Mouse (Mus musculus): ENCODE results near the gene Cfap77. TPM values are rescaled to one million over a fixed set of nuclear protein-coding genes. Genes with fewer than 3 reads are reported as not detected.

Cfap77 gene
- polyA plus RNA-seq, 1 experiment from 2014 or later = 0.71 TPM

DNA sequence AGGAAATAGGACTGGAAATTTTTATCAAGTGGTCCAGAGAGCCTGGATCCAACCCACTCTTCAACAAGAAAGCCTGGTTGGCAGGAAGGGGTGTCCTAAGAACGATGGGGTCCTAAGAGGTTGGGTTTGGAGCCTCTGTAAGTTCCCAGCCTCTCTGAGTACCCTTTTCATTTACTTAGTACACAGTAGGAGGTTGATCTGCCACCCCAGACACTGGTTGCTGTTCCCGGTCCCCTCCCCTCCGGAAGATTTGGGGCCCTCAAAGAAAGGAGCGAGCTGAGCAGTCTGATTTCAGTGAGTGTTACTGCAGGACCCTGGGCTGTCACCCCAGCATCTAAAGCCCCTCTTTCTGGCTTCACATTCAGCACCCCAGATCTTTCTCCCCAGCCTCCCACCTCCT is 135.9 kb downstream of the Cfap77 start:
- 1% methylated on average over 4 of the region's 4 CpGs for whole genome bisulfite sequencing
- H3K27ac ChIP-seq (ENCODE audit: low read depth, low read length) = no peak overlapping the region

DNA sequence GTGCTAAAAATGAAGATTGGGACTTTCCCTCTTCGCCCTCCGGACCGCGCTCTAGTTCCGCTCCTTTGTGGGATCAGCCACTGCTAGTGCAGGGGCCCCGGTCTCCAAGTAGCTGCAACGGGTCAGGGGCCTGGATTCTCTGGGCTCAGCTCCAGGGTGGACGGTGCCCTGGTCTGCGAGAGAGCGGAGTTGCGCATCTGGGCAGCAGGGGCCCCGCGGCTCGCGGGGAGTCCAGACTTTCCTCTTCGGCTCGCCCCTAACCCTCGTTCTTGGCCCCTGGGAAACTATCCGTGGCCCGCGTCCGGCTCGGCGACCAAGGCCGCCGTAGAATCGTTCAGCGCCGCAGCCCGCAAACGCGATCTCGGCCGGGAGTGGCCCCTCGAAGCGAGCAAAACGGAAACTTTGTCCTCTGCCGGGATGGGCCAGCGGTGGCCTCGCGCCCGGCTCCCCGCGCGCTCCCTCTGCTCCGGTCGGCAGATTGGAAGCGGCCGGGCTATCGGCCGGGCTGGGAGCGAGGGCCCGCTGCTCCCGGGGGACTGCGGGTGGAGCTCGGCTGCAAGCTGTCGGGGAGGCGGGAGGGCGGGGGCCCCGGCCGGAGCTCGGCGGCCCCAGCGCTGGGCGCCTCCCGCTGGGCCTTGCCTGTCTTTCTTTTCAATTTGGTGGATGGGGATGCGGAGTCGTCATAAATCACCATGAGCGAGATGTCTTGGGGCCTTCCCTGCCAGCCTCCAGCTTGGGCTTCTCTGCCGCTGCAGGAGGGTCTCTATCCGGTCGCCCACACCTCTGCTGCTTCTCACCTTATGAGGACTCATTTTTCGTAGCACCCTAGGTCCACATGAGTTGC is 137.1 kb downstream of the Cfap77 start:
- WGBS = 1% methylated on average over 73 of the region's 73 CpGs
- ATAC-seq (replicated peaks; ENCODE audit: low FRiP score) = no peak
- peak overlapping the region; percentile 36 for H3K4me2 ChIP-seq

More for the DNA sequence above, 135.9 kb downstream of the Cfap77 start:
- H3K4me2 ChIP-seq = no peak overlapping the region
- H3K9ac ChIP-seq (ENCODE audit: low read depth, low read length) = no peak overlapping the region
- no peak for ATAC-seq (replicated peaks; ENCODE audit: low FRiP score)
- no peak for DNase-seq (ENCODE audit: low spot score)
- H3K4me3 ChIP-seq (ENCODE audit: low read depth, low read length) = no peak overlapping the region
- peaks cover 87% of the 10 kb centered on the region for H3K27me3 ChIP-seq (replicated peaks; ENCODE audit: control insufficient read depth, insufficient read depth, low read length)
- H3K9me3 ChIP-seq (ENCODE audit: control insufficient read depth, low read length) = no peaks in the 10 kb centered on the region
- H3K4me1 ChIP-seq (replicated peaks; ENCODE audit: control insufficient read depth, insufficient read depth, low read length) = 0 out of 2 replicates have a peak, but pooled peaks cover 2% of the 10 kb centered on the region
- H3K36me3 ChIP-seq (ENCODE audit: control insufficient read depth, insufficient read depth, low read length) = no peaks in the 10 kb centered on the region

DNA sequence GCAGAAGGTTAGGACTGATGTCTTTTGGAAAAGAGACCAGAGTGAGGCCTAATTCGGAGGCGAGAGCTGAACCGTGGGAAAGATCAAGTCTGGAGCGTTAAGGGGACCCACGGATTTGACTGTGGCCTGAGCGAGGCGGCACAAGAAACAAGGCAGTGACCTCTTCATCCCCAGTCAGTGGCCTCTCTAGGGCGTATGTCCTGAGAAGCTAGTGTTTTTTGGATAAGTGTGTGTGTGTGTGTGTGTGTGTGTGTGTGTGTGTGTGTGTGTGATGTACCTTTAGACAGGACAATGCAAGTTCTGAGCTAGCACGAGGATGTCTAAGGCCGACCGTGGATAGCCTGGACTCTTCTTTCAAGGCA is 137.7 kb downstream of the Cfap77 start:
- Histone ChIP-seq H3K4me2 (no peak overlapping the region), H3K9me3 (ENCODE audit: control insufficient read depth, low read length) (no peaks in the 10 kb centered on the region), H3K27me3 (replicated peaks; ENCODE audit: control insufficient read depth, insufficient read depth, low read length) (peaks cover 91% of the 10 kb centered on the region), H3K9ac (ENCODE audit: low read depth, low read length) (no peak overlapping the region), H3K27ac (ENCODE audit: low read depth, low read length) (no peak overlapping the region), H3K4me1 (replicated peaks; ENCODE audit: control insufficient read depth, insufficient read depth, low read length) (0 out of 2 replicates have a peak, but pooled peaks cover 2% of the 10 kb centered on the region), H3K36me3 (ENCODE audit: control insufficient read depth, insufficient read depth, low read length) (no peaks in the 10 kb centered on the region), H3K4me3 (ENCODE audit: low read depth, low read length) (no peak overlapping the region)
- 10% methylated on average over 11 of the region's 11 CpGs for WGBS
- no peak for DNase-seq (ENCODE audit: low spot score)
- ATAC-seq (replicated peaks; ENCODE audit: low FRiP score) = no peak

More for the DNA sequence above, 137.1 kb downstream of the Cfap77 start:
- H3K4me3 ChIP-seq (ENCODE audit: low read depth, low read length) = peak overlapping the region; percentile 14
- no peaks in the 10 kb centered on the region for H3K9me3 ChIP-seq (ENCODE audit: control insufficient read depth, low read length)
- 0 out of 2 replicates have a peak, but pooled peaks cover 2% of the 10 kb centered on the region for H3K4me1 ChIP-seq (replicated peaks; ENCODE audit: control insufficient read depth, insufficient read depth, low read length)
- H3K27me3 ChIP-seq (replicated peaks; ENCODE audit: control insufficient read depth, insufficient read depth, low read length) = peaks cover 91% of the 10 kb centered on the region
- no peak overlapping the region for H3K9ac ChIP-seq (ENCODE audit: low read depth, low read length)
- no peaks in the 10 kb centered on the region for H3K36me3 ChIP-seq (ENCODE audit: control insufficient read depth, insufficient read depth, low read length)
- no peak overlapping the region for H3K27ac ChIP-seq (ENCODE audit: low read depth, low read length)
- no peak for DNase-seq (ENCODE audit: low spot score)

DNA sequence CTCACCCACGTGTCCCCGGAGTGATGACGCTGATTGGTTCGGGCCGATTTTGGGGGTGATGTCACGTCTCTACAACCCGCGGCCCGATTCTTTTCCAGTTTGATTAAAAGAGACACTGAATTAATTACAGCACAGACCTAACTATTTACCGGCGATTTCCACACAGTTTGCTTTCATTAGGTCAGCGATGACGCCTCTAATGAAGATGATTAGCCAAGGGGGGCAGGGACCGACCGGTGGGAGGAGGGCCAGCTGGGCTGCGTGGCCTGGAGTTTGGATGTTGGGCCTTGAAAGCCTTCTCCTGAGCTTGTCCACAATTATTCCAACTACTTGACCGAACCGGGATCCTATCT is 138.4 kb downstream of the Cfap77 start, which contains the start of gene Barhl1:
Gene Barhl1, minus strand, starts transcription at position 156 of the 353 bp plus-strand sequence.
- 4% methylated on average over 18 of the region's 18 CpGs for WGBS
- ATAC-seq (replicated peaks; ENCODE audit: low FRiP score) (no peak), DNase-seq (ENCODE audit: low spot score) (no peak)
- peaks cover 94% of the 10 kb centered on the region for H3K27me3 ChIP-seq (replicated peaks; ENCODE audit: control insufficient read depth, insufficient read depth, low read length)
- no peak within 1 kb of the TSS for H3K27ac ChIP-seq (ENCODE audit: low read depth, low read length)
- no peaks in the 10 kb centered on the region for H3K9me3 ChIP-seq (ENCODE audit: control insufficient read depth, low read length)
- peak within 1 kb of the TSS; percentile 14; the same call in 1 of the 2 replicates for H3K4me3 ChIP-seq (ENCODE audit: low read depth, low read length)
- H3K4me1 ChIP-seq (replicated peaks; ENCODE audit: control insufficient read depth, insufficient read depth, low read length) = 0 out of 2 replicates have a peak, but pooled peaks cover 2% of the 10 kb centered on the region
- H3K4me2 ChIP-seq = peak within 1 kb of the TSS; percentile 36; the same call in 1 of the 2 replicates
- H3K36me3 ChIP-seq (ENCODE audit: control insufficient read depth, insufficient read depth, low read length) = no peaks in the 10 kb centered on the region
- no peak within 1 kb of the TSS for H3K9ac ChIP-seq (ENCODE audit: low read depth, low read length)

DNA sequence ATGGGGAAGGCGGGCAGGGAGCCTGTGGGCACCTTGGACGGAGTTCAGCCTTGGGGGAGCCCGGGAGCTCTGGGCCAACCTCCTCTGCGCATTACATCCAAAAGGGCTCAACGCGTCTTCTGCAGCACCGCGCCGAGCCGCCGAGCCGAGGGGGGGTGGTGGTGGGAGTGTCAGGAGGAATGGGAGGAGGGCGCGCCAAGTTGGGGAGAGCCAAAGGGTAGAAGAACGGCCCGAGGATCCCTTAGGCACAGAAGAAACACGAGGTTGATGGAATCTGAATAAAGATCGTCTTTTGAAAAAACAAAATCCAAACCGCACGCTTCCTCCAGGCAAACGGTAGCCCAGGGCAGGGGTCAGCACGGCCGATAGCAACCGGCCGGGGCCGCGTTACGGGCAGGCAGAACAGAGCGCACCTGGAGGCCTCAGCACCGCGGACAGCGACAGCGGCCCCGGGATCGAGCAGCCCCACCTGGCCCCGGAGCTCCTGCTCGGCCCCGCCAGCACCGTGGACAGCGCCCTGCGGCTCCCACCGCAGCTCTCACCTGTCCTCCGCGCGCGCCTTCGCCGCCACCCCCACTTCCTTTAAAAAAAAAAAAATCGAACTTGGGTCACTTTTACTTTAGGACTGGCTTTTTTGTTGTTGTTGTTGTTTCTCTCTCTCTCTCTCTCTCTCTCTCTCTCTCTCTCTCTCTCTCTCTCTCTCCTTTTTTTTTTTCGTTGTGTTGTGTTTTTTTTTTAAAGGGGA is 138.9 kb downstream of the Cfap77 start:
- Histone ChIP-seq H3K27ac (ENCODE audit: low read depth, low read length) (no peak overlapping the region), H3K36me3 (ENCODE audit: control insufficient read depth, insufficient read depth, low read length) (no peaks in the 10 kb centered on the region), H3K4me3 (ENCODE audit: low read depth, low read length) (no peak overlapping the region), H3K9ac (ENCODE audit: low read depth, low read length) (no peak overlapping the region), H3K4me2 (peak overlapping the region; percentile 6; the same call in 1 of the 2 replicates), H3K9me3 (ENCODE audit: control insufficient read depth, low read length) (no peaks in the 10 kb centered on the region), H3K4me1 (replicated peaks; ENCODE audit: control insufficient read depth, insufficient read depth, low read length) (0 out of 2 replicates have a peak, but pooled peaks cover 2% of the 10 kb centered on the region), H3K27me3 (replicated peaks; ENCODE audit: control insufficient read depth, insufficient read depth, low read length) (peaks cover 94% of the 10 kb centered on the region)
- peak; percentile 82 for DNase-seq (ENCODE audit: low spot score)
- ATAC-seq (replicated peaks; ENCODE audit: low FRiP score) = peak; percentile 43; the same call in 1 of the 2 replicates
- under 1% methylated on average over 50 of the region's 50 CpGs for WGBS

DNA sequence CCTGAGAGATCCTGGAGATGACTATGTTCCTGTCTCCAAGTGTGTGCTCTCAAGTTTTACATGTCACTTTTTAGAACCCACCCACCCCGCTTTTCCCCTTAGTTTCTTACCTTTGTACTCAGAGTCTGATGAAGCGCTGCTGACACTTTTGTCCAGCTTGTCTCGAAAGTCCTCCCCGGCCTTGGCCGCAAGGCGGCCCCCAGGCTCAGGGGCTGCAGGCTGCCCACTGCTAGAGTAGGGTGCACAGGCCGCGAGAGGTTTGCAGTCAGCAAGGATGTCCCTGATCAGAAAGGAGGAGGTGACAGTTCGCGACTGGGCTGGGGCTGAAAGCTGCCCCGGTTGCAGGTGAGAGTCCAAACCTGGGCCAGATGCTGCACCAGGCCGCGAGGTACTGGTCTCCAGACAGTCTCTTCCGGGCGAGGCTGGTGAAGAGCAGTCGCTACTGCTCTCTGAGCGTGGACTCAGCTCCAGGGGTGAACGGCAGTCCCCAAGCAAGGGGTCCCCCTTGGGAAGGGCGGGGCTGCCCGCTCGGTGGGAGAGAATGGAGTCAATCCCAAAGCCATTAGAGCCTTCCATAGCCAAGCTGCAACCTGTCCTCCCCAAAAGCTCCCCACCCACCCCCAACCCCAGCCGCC is 139.6 kb downstream of the Cfap77 start:
- DNase-seq (ENCODE audit: low spot score) (no peak), ATAC-seq (replicated peaks; ENCODE audit: low FRiP score) (no peak)
- no peak overlapping the region for H3K9ac ChIP-seq (ENCODE audit: low read depth, low read length)
- H3K27ac ChIP-seq (ENCODE audit: low read depth, low read length) = no peak overlapping the region
- H3K4me3 ChIP-seq (ENCODE audit: low read depth, low read length) = no peak overlapping the region
- peaks cover 97% of the 10 kb centered on the region for H3K27me3 ChIP-seq (replicated peaks; ENCODE audit: control insufficient read depth, insufficient read depth, low read length)
- H3K36me3 ChIP-seq (ENCODE audit: control insufficient read depth, insufficient read depth, low read length) = no peaks in the 10 kb centered on the region
- no peaks in the 10 kb centered on the region for H3K9me3 ChIP-seq (ENCODE audit: control insufficient read depth, low read length)
- 14% methylated on average over 21 of the region's 22 CpGs for whole genome bisulfite sequencing
- H3K4me2 ChIP-seq = no peak overlapping the region
- H3K4me1 ChIP-seq (replicated peaks; ENCODE audit: control insufficient read depth, insufficient read depth, low read length) = 0 out of 2 replicates have a peak, but pooled peaks cover 2% of the 10 kb centered on the region

DNA sequence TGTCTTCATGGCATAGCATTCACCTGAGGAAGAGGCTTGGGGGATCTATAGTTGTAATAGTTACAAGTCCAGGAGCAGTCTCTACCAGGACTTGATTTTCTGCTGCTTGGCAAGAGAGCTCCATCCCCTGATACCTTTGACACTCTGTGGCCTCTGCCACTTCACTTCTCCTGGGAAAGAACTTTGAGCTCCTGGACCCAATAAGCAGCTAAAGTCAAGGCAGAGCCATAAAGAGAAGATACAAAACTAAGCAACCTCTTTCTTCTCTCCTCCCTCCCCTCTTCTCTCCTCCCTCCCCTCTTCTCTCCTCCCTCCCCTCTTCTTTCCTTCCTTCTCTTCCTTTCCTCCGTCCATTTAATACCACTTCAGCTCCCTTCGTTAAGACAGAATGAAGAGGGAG is 140.7 kb downstream of the Cfap77 start:
- Histone ChIP-seq H3K4me1 (replicated peaks; ENCODE audit: control insufficient read depth, insufficient read depth, low read length) (0 out of 2 replicates have a peak, but pooled peaks cover 2% of the 10 kb centered on the region), H3K27ac (ENCODE audit: low read depth, low read length) (no peak overlapping the region), H3K9ac (ENCODE audit: low read depth, low read length) (no peak overlapping the region), H3K4me3 (ENCODE audit: low read depth, low read length) (no peak overlapping the region), H3K4me2 (no peak overlapping the region), H3K36me3 (ENCODE audit: control insufficient read depth, insufficient read depth, low read length) (no peaks in the 10 kb centered on the region), H3K9me3 (ENCODE audit: control insufficient read depth, low read length) (no peaks in the 10 kb centered on the region), H3K27me3 (replicated peaks; ENCODE audit: control insufficient read depth, insufficient read depth, low read length) (peaks cover 100% of the 10 kb centered on the region)
- WGBS = 4% methylated on average over 2 of the region's 2 CpGs
- DNase-seq (ENCODE audit: low spot score) (no peak), ATAC-seq (replicated peaks; ENCODE audit: low FRiP score) (no peak)

DNA sequence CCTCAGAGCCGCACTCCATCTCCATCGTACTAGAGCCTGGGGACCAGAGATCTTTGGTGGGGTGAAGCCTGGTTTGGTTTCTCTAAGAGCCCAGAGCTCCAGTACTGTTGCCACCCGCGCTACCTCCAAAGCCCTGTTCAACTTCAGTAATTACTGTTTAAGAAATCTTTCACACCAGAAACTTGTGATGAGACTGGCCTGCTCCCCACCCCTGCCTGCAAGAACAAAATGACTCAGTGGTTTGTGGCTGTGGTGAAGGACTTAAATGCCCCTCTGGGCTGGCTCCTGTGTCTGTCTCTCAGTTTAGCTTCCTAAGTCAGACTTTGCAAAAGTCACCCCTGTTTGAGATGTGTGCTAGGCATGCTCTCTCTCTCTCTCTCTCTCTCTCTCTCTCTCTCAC is 141.9 kb downstream of the Cfap77 start:
- no peaks in the 10 kb centered on the region for H3K9me3 ChIP-seq (ENCODE audit: control insufficient read depth, low read length)
- peaks cover 7% of the 10 kb centered on the region for H3K4me1 ChIP-seq (replicated peaks; ENCODE audit: control insufficient read depth, insufficient read depth, low read length)
- 7% methylated on average over 4 of the region's 4 CpGs for WGBS
- no peak overlapping the region for H3K4me3 ChIP-seq (ENCODE audit: low read depth, low read length)
- ATAC-seq (replicated peaks; ENCODE audit: low FRiP score) (no peak), DNase-seq (ENCODE audit: low spot score) (no peak)
- no peak overlapping the region for H3K9ac ChIP-seq (ENCODE audit: low read depth, low read length)
- H3K27me3 ChIP-seq (replicated peaks; ENCODE audit: control insufficient read depth, insufficient read depth, low read length) = peaks cover 100% of the 10 kb centered on the region
- H3K36me3 ChIP-seq (ENCODE audit: control insufficient read depth, insufficient read depth, low read length) = no peaks in the 10 kb centered on the region
- H3K27ac ChIP-seq (ENCODE audit: low read depth, low read length) = no peak overlapping the region
- H3K4me2 ChIP-seq = no peak overlapping the region

Measured in liver, embryonic 11.5 days (tissue).